Mouse (Mus musculus) liver, adult 2 months (tissue): ENCODE results near the gene Zfp830.

Source experiments
- CTCF ChIP-seq: fragments of 200-500 bp; IDR thresholded peaks from 2 replicates; pipeline ENCODE4 v1.5.1; 2011; ENCODE audit warnings: low read depth, low read length, control low read depth
- POLR2A ChIP-seq: fragments of 200-500 bp; IDR thresholded peaks from 2 replicates; pipeline ENCODE4 v1.6.1; 2011; ENCODE audit warnings: low read length, control low read depth; ENCODE audit not compliant: insufficient read depth; ENCODE audit errors: extremely low read depth

DNA sequence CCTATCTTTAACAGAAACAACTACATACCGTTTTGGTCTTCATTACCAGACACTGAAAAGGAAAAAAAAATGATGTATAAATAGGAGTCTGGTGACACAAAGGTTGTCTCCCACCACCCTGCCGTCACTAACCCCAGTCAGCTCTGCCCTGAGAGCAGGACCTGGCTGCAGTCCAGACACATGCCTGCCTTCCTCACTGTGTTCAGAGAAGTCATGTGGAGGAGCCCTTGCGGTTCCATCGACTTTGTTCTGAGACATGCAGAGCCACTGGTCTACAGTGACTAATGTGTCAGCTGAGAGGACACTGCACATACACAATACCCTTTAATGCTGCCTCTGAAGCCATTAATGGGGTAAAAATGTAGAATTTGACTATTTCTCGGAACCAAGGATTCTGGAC is 44.3 kb downstream of the Zfp830 start:
- TF ChIP-seq CTCF (no peak), POLR2A (no peak)
